Mouse (Mus musculus): ENCODE results near the gene Slc12a9. TPM values are rescaled to one million over a fixed set of nuclear protein-coding genes. Genes with fewer than 3 reads are reported as not detected.

Gene Slc12a9
- polyA plus RNA-seq, 1 experiment, result 21.6 TPM

DNA sequence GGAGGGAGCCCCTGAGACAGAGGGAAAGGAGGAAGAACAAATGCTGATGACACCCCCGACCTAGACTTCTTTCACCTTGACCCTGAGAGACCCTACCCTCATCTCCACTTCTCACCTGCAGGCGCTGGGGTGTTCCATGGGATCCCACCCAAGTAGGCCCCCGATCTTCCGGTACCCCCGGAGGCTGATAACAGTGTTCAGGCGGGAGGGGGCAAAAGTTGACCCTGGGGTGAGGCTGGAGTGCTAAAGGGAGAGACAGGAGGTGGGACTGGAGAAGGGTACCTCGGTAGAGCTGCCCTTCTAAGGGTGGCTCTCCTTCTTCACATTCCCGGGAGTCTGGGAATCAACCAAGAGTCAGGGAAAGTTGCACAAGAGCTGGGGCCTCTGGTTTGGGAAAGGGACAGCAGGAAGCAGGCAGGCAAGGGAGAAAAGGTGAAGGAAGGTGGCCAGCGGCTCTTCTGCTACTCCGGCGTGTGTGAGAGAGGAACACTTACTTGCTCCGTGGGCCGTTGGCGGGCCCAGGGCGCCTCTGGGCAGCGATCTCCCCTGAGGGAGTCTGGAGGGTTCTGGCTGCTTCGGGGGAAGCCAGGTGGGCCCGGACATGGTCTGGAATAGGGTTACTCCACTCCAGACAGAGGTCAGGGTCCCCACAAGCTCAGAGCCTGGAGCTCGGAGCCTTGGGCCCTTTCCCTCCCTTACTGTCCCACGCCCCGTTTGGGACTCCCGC is 19.8 kb downstream of the Slc12a9 start:
- no peak for DNase-seq (ENCODE audit: low read depth)

DNA sequence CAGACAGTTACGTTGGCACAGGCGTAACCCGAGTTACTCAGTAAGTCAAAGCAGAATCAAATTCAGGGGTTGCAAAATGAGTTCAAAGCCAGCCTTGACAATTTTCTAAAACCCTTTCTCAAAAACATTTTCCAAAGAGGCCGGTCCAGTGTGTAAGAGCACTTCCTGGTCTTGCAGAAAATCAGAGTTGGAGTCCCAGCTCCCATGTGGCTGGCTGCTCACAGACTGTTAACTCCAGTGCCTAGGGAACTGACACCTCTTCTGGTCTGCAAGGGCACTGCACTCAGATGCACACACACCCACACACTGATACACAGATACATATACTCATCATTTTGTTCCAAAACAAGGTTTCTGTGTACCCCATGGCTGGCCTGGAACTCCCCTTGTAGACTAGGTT is 25.0 kb downstream of the Slc12a9 start:
- no peak for DNase-seq (ENCODE audit: low read depth)

DNA sequence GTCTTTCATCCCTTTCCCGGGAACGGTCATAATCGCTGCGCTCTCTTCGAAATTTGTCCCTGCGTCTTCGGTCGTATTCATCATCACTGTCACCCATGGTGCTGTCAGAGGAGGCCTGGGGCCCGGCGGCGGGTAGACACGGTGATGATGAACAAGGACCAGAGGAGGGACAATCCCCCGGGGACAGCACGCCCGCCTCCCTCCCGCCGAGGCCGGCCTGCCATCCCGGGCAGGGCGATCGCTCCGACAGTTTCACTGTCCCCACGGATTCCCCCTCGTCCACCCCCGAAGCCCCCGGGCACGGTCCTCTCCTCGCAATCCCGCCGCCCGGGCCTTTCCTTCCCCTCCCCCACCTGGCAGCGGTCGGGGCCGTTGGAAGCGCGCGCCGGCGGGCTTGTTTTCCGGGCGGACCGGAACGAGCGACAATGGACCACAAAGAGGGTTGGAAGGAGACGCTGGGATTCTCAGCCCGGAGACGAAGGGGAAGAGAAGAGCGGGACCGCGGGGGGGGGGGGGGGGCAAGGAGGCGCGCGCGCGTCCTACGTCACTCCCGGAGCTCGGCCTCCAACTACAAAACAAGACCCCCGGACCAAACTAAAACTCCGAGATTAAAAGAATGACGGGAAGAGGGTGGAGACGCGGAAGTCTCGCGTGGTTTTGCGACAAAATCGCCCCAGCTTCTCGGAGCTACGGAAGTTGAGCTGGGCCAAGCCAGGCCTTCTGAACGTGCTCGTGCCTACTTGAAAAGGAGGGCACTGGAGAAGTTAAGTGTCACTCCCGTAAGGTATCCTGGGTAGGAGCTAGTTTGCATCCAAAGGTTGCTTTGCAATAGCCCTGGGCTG is 26.1 kb downstream of the Slc12a9 start, which contains the start of gene Srrt:
Srrt (minus strand) TSS at position 604 of the 842 bp plus-strand sequence.
- DNase-seq (ENCODE audit: low read depth), result peak; percentile 54

DNA sequence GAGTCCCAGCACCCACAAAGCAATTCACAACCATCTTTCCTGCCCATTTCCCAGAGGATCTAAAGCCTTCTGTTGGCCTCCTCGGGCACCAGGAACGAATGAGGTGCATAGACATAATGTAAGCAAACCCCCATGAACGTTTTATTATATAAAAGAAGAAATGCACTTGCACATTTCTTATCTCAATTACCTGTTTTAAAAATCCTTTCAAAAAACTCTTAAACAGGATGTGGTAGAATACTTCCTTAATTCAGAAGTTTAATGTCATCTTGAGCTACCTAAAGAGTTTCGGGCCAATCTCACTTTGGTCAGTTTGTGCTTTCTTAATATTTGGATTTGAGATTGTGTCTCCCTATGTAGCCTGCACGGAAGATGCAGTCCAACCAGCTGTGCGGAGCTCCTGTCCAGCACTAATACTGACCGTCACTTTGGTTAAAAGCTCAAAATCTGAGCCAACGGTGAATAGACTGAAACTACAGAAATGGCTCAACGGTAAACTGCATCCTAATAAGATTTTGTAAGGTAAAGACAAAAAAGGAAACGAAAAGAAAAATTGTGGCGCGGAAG is 26.9 kb downstream of the Slc12a9 start:
- DNase-seq (ENCODE audit: low read depth), result no peak

DNA sequence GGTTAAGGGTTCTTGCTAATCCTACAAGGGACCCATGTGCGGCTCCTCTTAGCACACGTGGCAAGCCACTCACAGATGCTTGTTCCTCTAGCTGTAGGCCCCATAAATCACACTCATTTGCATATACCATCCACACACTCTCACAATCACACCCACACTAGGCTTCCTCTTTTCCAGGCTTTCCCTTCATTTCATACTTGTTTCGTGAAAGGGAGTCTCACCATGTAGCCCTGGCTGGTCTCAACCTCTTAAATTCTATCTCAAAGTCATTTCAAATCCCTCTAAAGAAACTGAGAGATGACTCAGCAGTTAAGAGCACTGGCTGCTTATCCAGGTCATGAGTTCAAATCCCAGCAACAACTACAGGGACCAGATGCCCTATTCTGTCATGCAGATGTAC is 27.6 kb downstream of the Slc12a9 start:
- DNase-seq (ENCODE audit: low read depth), result no peak

DNA sequence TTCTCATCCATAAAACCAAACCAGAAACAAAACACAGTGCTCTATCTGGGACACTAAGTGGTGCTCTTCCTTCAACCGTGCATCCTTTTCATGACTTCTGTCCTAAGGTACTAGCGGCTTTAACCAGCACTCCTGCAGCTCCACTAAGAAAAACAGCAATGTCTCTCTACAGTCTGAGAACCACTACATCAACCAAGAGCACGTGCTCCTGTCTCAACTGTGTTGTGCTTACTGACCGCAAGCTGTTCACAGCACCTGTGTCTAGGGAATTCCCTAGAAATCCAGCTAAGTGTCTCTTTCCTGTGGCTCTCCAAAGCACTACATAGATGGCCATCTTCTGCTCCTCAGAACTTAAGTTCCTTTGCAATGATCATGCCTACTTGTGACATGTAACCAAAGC is 28.6 kb downstream of the Slc12a9 start:
- no peak for DNase-seq (ENCODE audit: low read depth)

DNA sequence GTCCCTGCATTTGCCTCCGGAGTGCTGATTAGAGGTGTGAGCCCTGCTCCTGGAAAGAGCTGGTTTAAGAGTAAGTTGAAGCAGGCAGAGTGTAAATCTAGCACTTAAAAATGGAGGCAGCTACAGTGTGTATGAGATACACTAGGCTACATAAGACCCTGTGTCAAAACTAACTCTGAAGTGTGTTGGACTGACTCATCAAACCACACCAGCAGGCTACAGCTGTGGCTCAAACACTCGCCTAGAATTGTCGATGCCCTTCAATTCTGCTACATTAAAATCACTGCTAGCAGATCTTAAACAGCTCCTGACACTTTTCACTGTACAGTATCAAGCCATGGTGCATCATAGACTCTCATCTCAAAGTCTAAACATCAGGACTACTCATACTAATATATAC is 29.2 kb downstream of the Slc12a9 start:
- DNase-seq (ENCODE audit: low read depth), result no peak

DNA sequence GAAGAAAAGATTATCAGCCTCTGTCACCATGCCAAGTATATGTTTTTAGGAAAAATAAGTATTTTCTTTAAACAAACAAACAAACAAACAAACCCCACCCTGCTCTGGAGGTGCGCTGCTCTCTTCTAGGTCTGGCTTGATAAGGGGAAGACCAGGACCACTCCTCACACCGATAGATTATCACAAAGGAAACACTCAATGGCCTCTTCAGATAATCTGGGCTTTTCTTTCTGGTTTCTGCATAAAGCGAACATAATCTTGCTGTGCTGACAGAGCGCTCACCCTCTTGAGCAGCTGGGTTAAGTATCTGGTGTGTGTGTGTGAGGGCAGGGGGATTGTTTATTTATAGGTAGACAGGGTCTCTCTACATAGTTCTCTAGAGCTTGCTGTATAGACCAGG is 29.8 kb downstream of the Slc12a9 start:
- DNase-seq (ENCODE audit: low read depth), result no peak

GRCm38 (mm10) chr5:137301253-137301652 is 32.1 kb downstream of the Slc12a9 start:
- DNase-seq (ENCODE audit: low read depth), result no peak

DNA sequence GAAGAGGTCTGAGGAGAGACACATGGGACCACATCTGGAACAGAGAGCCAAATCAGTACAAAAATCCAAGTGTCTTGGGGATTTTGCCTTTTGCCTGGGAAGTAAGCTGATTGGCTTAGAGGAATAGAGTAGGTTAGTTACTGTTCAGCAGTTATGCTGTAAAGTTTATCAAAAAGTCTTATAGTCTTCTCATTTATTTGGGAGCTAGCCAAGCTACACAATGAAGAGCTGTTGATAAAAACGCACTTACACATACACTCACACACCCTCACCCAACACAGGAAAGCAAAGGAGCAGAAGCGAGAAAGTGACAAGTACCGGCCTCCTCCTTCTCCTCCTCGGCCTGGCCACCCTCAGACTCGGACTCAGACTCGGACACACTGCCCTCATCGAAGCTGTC is 34.2 kb downstream of the Slc12a9 start:
- DNase-seq (ENCODE audit: low read depth), result no peak

DNA sequence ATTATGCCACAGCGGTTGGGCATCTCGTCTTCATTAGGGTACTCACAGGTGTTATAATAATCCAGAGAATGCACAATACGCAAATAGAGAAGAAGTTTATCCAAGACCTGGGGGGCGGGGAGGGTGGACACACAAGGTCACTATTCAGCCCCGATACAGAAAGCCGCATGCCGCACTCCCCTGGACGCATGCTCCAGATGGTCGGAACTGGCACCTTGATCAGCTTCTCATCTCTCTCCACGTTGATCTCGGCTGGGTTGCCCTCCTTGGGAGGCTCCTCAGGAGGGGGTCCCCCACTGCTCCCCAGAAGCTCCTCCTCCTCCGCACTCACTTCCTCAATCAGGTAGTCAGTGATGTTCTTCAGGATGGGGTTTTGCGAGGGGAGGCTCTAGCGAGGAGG is 36.3 kb downstream of the Slc12a9 start:
- DNase-seq (ENCODE audit: low read depth), result no peak

DNA sequence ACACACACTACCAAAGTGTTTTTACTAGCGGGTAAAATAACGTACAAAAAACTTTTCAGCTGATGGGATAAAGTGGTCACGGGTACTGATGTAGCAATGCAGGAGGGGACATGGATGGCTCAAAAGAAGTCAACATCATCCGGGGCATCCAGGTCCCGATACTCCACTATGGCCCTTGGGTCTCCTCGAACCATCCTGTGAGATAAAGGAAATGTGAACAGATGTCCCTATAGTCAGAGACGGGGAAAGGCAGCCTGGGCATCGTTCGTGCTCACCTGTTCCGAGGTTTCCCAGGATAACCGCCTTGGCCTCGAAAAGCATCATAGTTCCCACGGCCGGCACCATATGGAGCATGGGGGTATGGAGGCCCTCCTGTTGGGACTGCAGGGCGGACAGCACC is 37.7 kb downstream of the Slc12a9 start:
- DNase-seq (ENCODE audit: low read depth), result no peak

DNA sequence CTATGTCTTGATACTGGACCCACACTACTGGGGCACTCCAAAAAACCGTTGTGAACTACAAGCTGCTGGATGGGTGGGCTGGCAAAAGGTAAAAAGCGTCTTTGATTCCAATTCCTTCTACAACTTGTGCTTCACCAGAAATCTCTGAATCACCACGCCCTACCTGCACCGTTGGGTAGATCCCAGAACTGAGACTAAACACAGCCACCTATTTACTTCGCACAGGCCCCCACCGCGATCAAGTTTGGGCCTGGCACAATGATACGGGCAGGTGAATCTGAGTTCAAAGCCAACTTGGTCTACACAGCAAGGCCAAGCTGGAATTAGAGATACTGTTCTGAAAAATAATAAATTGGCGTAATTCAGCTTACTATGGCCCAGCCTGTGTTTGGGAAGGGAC is 38.1 kb downstream of the Slc12a9 start:
- DNase-seq (ENCODE audit: low read depth), result no peak

DNA sequence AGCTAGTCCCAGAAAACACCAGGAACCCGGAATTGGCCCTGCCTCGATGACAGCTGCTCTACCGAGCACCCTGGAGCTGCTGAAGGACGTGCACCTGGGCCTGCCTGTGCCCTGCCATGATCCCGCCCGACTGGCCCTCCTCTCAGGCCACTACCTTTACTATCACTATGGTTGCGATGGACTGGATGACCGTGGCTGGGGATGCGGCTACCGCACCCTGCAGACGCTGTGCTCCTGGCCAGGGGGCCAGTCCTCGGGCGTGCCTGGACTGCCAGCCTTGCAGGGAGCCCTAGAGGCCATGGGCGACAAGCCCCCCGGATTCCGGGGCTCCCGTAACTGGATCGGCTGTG is 38.7 kb downstream of the Slc12a9 start:
- DNase-seq (ENCODE audit: low read depth), result no peak

GRCm38 (mm10) chr5:137293839-137294743 is 39.3 kb downstream of the Slc12a9 start, which contains the start of gene Ufsp1:
Ufsp1 (plus strand) TSS chr5:137294629.
- peak; percentile 69 for DNase-seq (ENCODE audit: low read depth)

DNA sequence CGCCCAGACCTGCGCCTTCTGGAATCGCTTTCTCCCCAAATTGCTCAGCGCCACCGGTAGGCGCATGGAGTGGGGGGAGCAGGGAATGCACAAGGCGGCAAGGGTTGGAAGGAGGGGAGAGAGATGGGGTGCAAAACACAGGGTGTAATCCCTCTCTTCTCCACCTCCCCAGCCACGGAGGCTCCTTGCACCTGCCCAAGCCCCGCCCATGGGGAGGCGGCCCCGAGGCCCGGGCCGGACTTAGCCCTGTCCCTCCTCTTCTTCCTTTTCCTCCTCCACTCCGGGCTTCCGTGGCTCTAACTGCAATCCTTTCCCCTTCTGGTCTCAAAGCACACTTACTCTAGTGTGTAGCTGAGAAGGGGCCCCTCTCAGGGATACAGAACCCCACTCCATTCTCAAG is 40.1 kb downstream of the Slc12a9 start:
- DNase-seq (ENCODE audit: low read depth), result no peak

DNA sequence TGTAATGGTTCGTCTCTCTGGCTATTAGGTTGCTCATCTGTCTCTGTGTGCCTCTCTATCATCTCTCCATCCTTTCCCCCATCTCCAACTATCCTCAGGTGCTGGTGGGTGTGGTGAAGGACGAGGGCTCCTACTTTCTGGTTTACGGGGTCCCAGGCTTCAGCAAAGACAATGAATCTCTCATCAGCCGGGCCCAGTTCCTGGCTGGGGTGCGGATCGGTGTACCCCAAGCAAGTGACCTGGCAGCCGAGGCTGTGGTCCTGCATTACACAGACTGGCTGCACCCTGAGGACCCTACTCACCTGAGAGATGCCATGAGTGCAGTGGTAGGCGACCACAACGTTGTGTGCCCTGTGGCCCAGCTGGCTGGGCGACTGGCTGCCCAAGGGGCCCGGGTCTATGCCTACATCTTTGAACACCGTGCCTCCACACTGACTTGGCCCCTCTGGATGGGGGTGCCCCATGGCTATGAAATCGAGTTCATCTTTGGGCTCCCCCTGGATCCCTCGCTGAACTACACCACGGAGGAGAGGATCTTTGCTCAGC is 41.9 kb downstream of the Slc12a9 start:
- DNase-seq (ENCODE audit: low read depth), result no peak

GRCm38 (mm10) chr5:137290677-137291076 is 42.7 kb downstream of the Slc12a9 start:
- no peak for DNase-seq (ENCODE audit: low read depth)

- DNase-seq (ENCODE audit: low read depth), result no peak
Observed at GRCm38 (mm10) chr5:137289591-137290365, 43.6 kb downstream of the Slc12a9 start.

DNA sequence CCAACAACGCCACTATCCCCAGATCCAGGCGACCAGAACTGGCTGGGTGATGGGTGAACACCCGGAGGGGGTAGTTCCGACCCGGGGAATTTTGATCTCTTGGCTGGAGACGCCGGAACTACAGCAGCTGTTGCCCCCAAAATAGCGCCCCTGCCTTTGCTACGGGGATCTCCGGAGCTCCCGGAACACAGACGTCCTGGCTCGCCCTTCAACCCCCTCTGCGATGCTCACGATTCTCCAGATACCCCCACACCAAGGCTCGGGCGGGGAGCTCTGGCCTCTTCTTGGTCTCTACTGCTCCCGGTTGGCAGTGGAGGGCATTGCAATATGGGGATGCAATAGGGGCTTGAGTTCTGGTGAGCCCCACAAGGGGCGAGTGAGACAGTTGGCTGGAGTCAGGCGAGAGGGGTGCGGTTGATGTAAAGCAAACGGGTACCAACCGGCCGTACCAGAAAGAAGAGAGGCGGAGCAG is 44.4 kb downstream of the Slc12a9 start:
- no peak for DNase-seq (ENCODE audit: low read depth)

All from gonadal fat pad, adult 2 months (tissue).